Mouse (Mus musculus) thymus, adult 2 months (tissue): ENCODE measurements around the gene Gm26920.

Experiments
- CTCF ChIP-seq: fragments of 200-500 bp; IDR thresholded peaks from 2 replicates; pipeline ENCODE4 v1.5.1; 2012; ENCODE audit warnings: mild to moderate bottlenecking, control low read depth, low read length, moderate library complexity, borderline replicate concordance; ENCODE audit not compliant: control insufficient read depth, poor library complexity, insufficient read depth; ENCODE audit errors: extremely low read depth
- POLR2A ChIP-seq: fragments of 200-500 bp; IDR thresholded peaks from 2 replicates; pipeline ENCODE4 v1.6.1; 2012; ENCODE audit warnings: mild to moderate bottlenecking, low read length, control low read depth, moderate library complexity; ENCODE audit not compliant: control insufficient read depth, poor library complexity, insufficient read depth; ENCODE audit errors: extremely low read depth

- TF ChIP-seq POLR2A (no peak), CTCF (no peak)
Observed at GRCm38 (mm10) chr7:30136826-30137225, 46.6 kb upstream of the Gm26920 start.
